Mouse (Mus musculus) stomach, embryonic 16.5 days (tissue): ENCODE measurements at regions not wholly inside any gene's neighbourhood (a gene's known extent, or its start where the extent isn't known, plus 50 kb on each side); places are given as distances from the start of the nearest gene placed in this dataset.

Source experiments
- ATAC-seq: fragments of 200-750 bp; cut with Nextera tagmentation; 2 replicates; pipeline ENCODE4 v1.8.0; 2017; ENCODE audit warnings: moderate number of reproducible peaks, moderate TSS enrichment; ENCODE audit not compliant: insufficient read depth, low FRiP score
- H3K27ac ChIP-seq: fragments of 300-500 bp; sonication (generic); 2 replicates; pipeline ENCODE4 v1.5.1; 2014; ENCODE audit warnings: low read length
- H3K27me3 ChIP-seq: fragments of 300-500 bp; sonication (generic); 2 replicates; pipeline ENCODE4 v1.6.1; 2014; ENCODE audit warnings: low read length, control low read depth, mixed read lengths; ENCODE audit not compliant: control insufficient read depth, insufficient read depth
- H3K36me3 ChIP-seq: fragments of 300-500 bp; sonication (generic); 2 replicates; pipeline ENCODE4 v1.6.1; 2014; ENCODE audit warnings: low read length; ENCODE audit not compliant: control insufficient read depth, insufficient read depth
- H3K4me1 ChIP-seq: fragments of 300-500 bp; sonication (generic); 2 replicates; pipeline ENCODE4 v1.6.1; 2014; ENCODE audit warnings: low read length, control low read depth, mixed read lengths; ENCODE audit not compliant: control insufficient read depth, insufficient read depth
- H3K4me2 ChIP-seq: fragments of 300-500 bp; sonication (generic); 2 replicates; pipeline ENCODE4 v1.6.1; 2014; ENCODE audit warnings: low read depth, low read length, mixed read lengths
- H3K4me3 ChIP-seq: fragments of 300-500 bp; sonication (generic); replicated peaks from 2 replicates; pipeline ENCODE4 v1.5.1; 2014; ENCODE audit warnings: mild to moderate bottlenecking, low read length
- H3K9ac ChIP-seq: fragments of 300-500 bp; sonication (generic); 2 replicates; pipeline ENCODE4 v1.6.1; 2014; ENCODE audit warnings: low read length
- H3K9me3 ChIP-seq: fragments of 300-500 bp; sonication (generic); replicated peaks from 2 replicates; pipeline ENCODE4 v1.6.1; 2016; ENCODE audit warnings: low read length, control low read depth; ENCODE audit not compliant: control insufficient read depth
- WGBS: fragments of 180-500 bp; shearing (Covaris S2); extraction: QIAGEN DNeasy Blood & Tissue Kit; methylation state at CpG from one replicate; pipeline ENCODE4 v1.1.7; 2014; 5-methylcytosine and 5-hydroxymethylcytosine counted together

DNA sequence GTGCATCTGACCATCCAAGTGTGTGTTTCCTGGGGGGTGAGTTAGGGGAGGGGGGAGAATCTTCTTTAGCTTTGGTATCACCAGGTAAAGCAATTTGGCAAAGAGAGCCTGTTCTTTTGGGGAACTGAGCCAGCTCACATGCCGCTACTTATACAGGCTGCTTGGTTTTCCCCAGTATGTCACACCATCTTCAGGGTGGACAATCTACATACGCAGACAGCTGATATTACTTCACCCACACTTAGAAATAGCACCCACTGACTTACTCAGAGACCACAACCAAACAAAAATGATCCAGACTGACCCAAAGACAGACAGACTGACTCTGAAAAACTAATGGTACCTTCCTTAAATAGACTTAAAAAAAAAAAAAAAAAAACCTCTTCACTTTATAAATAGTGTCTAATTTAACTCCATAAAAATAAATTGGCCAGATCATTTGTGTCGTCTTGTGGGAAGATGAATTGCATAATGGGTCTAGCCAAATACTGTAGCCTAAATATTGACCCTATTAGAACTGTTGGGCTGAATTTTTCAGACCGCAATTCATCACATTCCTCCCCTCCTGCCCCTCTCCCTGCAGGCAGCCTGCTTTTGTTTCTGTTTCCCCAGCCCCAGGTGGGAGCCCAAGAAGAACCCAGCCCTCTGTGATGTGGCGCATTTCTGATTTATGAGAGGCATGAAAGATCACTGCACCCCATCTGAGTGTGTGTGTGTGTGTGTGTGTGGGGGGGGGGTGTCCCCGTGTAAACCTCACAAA lies 79.0 kb downstream of the Gm10260 start:
- ATAC-seq: no peak
- Histone ChIP-seq H3K4me2 (no peak overlapping the region), H3K36me3 (no peaks in the 10 kb centered on the region), H3K27ac (no peak overlapping the region), H3K4me1 (peaks cover 11% of the 10 kb centered on the region), H3K9me3 (no peaks in the 10 kb centered on the region), H3K9ac (no peak overlapping the region), H3K4me3 (no peak overlapping the region), H3K27me3 (no peaks in the 10 kb centered on the region)
- 35% methylated on average over 6 of the region's 6 CpGs for WGBS

DNA sequence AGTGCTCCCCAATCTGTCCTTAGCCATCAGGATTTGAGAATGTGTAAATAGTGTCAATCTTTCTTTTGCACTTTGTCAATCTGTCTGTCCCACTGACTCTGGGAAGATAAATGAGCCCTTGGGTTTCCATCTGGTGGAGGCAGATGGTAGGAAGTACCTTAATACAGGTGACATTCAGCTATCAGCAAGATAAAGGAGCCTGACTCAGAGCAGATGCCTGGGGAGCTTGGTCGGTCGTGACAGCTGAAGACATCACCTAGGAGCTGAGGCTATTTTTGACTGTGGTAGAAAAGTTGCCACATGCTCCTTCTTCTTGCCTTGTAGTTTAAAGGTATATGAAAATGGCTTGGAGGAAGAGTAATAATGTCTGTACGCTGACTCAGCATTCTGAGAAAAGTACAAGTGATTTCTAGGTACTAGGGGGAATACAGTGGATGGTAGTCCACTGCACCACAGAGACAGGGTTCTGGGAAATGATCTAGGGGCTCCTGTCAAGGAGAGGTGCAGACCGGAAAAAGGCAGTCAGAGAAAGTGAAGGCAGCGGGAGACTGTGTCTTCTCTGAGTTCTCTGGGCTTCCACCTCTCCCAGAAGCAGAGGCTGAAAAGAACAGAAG lies 80.0 kb downstream of the Gm10260 start:
- no peak overlapping the region for H3K9ac ChIP-seq
- H3K4me3 ChIP-seq: no peak overlapping the region
- no peaks in the 10 kb centered on the region for H3K36me3 ChIP-seq
- no peaks in the 10 kb centered on the region for H3K9me3 ChIP-seq
- H3K27me3 ChIP-seq: no peaks in the 10 kb centered on the region
- no peak overlapping the region for H3K27ac ChIP-seq
- WGBS: 68% methylated on average over 5 of the region's 5 CpGs
- peaks cover 12% of the 10 kb centered on the region for H3K4me1 ChIP-seq
- H3K4me2 ChIP-seq: no peak overlapping the region
- no peak for ATAC-seq

DNA sequence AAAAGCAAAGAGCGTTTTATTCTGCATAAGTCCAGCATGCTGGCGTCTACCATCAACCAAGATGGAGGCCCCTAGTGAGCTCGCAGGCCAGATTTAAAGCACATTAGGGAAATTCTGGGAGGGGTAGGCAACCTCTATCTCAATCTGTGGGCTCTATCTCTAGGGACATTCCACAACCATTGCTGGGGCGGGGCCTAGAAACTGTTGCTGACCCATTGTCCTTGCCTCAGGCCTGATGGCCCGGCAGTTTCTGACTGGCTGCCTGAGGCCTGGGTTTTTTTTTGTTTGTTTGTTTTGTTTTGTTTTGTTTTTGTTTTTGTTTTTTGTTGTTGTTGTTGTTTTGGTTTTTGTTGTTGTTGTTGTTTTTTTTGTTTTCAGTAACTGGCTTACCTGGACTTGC lies 81.4 kb downstream of the Gm10260 start:
- 87% methylated on average over 5 of the region's 5 CpGs for WGBS
- Histone ChIP-seq H3K9ac (no peak overlapping the region), H3K4me1 (peaks cover 12% of the 10 kb centered on the region), H3K4me3 (no peak overlapping the region), H3K9me3 (no peaks in the 10 kb centered on the region), H3K4me2 (no peak overlapping the region), H3K27me3 (no peaks in the 10 kb centered on the region), H3K36me3 (no peaks in the 10 kb centered on the region), H3K27ac (no peak overlapping the region)
- ATAC-seq: no peak

DNA sequence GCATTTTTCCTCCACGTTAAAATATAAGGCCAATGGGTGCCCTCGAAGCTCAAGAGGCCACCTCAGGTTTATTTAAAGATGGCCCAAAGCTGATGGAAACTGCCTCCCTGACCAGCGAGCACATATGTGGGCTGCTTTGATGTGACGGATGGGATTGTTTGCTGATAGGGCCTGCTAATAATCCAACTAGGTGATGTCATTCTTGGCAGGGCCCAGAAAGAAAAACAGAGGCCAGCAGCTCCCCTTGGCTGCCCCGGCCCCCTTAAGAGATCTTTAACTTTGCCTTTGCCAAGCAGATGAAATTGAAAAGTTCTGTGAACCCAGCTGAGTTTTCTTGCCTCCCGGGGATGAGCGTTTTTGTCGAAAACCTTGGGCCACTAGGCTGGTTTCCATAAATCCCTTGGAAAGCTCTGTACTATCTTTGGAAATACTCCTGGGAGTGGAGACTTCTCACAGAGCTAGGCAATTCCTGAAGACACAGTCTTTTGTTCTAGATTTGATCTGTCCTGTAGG lies 83.8 kb downstream of the Gm10260 start:
- Histone ChIP-seq H3K4me1 (peaks cover 7% of the 10 kb centered on the region), H3K9me3 (no peaks in the 10 kb centered on the region), H3K4me2 (no peak overlapping the region), H3K9ac (no peak overlapping the region), H3K27me3 (no peaks in the 10 kb centered on the region), H3K4me3 (no peak overlapping the region), H3K27ac (no peak overlapping the region), H3K36me3 (no peaks in the 10 kb centered on the region)
- no peak for ATAC-seq
- 38% methylated on average over 8 of the region's 8 CpGs for WGBS

DNA sequence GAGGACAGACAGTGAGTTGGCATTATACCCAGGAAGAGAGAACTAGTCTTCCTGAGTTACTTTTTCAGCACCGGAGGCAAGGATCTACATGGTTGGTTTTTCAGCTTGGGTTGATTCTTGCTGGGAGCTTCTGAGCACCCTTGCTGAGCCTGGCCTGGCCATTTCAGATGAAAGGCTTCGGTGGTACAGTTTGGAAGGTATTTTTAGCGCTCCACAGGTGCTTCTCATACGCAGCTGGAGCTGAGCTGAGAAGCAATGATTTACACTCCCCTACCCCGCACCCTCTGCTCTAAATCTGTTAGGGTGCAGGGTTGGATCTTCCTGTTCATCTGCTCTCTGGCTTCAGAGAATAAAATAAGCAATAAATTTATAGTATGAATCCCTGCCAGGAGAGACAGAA lies 87.3 kb downstream of the Gm10260 start:
- ATAC-seq: no peak
- H3K9me3 ChIP-seq: no peaks in the 10 kb centered on the region
- no peaks in the 10 kb centered on the region for H3K27me3 ChIP-seq
- peaks cover 6% of the 10 kb centered on the region; the same call in 1 of the 2 replicates for H3K4me1 ChIP-seq
- no peak overlapping the region for H3K4me3 ChIP-seq
- WGBS: 75% methylated on average over 5 of the region's 5 CpGs
- no peak overlapping the region for H3K27ac ChIP-seq
- no peak overlapping the region for H3K9ac ChIP-seq
- H3K4me2 ChIP-seq: no peak overlapping the region
- H3K36me3 ChIP-seq: no peaks in the 10 kb centered on the region

DNA sequence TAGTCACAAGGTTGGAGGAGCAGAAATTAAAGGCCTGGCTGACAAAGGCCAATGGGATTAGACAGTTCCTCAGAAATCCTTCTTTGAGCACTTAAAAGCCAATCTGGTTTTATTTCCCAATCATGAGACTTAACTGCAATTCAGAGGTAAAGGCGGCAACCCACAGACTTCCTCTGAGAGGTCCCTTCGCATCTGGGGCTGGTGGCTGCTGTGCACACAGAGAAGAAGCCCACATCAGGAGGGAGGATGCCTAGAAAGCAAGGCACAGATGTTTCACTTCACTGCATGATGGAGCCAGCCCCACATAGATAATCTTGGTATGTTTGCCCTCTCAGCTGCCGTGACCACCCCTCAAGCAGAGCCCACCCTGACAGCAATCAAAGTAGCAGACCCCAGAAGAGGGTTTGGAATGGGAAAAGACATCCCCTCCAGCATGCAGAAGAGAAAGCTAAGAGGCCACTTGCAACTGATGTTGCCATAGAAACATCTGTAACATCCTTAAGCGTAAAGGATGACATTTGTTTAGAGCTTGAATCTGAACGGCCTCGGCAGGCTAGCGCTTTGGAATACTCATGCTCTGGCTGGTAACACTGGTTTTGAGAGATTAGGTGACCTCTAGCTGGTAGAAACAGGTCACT lies 88.3 kb downstream of the Gm10260 start:
- Histone ChIP-seq H3K4me2 (no peak overlapping the region), H3K27me3 (no peaks in the 10 kb centered on the region), H3K4me1 (peaks cover 6% of the 10 kb centered on the region; the same call in 1 of the 2 replicates), H3K9ac (no peak overlapping the region), H3K36me3 (no peaks in the 10 kb centered on the region), H3K27ac (no peak overlapping the region), H3K9me3 (no peaks in the 10 kb centered on the region), H3K4me3 (no peak overlapping the region)
- 59% methylated on average over 7 of the region's 7 CpGs for WGBS
- ATAC-seq: no peak

DNA sequence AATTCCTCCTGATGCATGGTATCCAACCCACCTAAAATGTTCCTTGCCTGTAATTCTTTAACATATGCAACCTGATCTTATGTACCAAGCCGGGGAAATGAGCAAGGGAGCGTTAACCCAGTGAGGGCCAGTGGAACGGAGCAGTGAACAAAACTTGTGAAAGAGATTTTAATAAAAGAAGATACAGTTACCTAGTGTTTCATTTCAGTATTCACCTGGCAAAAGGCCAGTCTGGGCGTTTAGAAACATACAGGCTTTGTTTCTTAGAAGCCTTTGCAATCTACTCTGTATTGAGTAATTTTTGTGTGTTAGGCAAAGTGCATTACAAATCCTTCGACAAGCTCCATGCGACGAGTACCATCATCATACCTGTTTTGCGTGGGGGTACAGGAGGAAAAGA lies 91.1 kb downstream of the Gm10260 start:
- Histone ChIP-seq H3K9ac (no peak overlapping the region), H3K36me3 (no peaks in the 10 kb centered on the region), H3K4me3 (no peak overlapping the region), H3K4me1 (no peaks in the 10 kb centered on the region), H3K27me3 (no peaks in the 10 kb centered on the region), H3K27ac (no peak overlapping the region), H3K4me2 (no peak overlapping the region), H3K9me3 (no peaks in the 10 kb centered on the region)
- ATAC-seq: no peak
- WGBS: 71% methylated on average over 8 of the region's 8 CpGs

DNA sequence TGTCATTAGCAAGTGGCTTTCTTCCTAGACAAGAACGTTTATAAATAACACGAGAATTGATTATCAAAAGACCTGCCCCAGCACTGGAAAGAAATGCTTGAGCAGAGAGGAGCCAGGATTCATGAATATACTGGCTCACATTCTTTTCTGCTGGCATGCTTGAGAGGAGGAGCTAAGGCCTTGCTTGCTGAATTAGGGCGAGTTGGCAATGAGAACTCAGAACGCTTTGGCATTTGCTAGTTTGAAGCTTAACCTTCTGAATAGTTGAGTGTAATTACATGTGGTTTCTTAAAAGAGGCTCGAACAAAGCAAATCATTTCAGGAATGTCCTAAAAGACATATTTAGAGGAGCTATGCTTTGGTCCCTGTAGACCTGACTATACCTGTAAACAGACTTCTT lies 91.5 kb downstream of the Gm10260 start:
- H3K4me2 ChIP-seq: no peak overlapping the region
- no peak overlapping the region for H3K9ac ChIP-seq
- ATAC-seq: no peak
- H3K27me3 ChIP-seq: no peaks in the 10 kb centered on the region
- H3K36me3 ChIP-seq: no peaks in the 10 kb centered on the region
- no peak overlapping the region for H3K4me3 ChIP-seq
- H3K9me3 ChIP-seq: no peaks in the 10 kb centered on the region
- 36% methylated on average over 5 of the region's 5 CpGs for WGBS
- H3K27ac ChIP-seq: no peak overlapping the region
- no peaks in the 10 kb centered on the region for H3K4me1 ChIP-seq

DNA sequence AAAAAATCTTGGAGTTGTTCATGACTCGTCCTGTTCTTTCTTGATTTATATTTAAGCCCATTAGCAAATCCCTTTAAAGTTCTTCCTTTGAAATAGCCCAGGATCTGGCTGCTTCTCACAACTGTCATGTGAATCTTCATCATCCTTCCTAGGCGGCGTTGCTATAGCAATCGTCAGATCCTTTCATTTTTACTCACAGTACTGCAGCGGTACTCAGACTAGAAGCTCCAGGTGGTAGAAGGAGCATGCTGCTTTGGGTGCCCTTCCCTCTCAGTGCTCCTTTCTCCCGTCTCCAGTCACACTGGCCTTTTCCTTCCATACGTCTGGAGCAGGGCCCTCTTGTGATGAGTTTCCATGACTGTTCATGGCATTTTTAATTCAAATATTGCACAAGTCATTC lies 93.1 kb downstream of the Gm10260 start:
- H3K4me3 ChIP-seq: no peak overlapping the region
- no peaks in the 10 kb centered on the region for H3K36me3 ChIP-seq
- no peaks in the 10 kb centered on the region for H3K4me1 ChIP-seq
- 78% methylated on average over 7 of the region's 7 CpGs for WGBS
- H3K27me3 ChIP-seq: no peaks in the 10 kb centered on the region
- no peak overlapping the region for H3K4me2 ChIP-seq
- H3K9ac ChIP-seq: no peak overlapping the region
- no peaks in the 10 kb centered on the region for H3K9me3 ChIP-seq
- no peak overlapping the region for H3K27ac ChIP-seq
- ATAC-seq: no peak
